Mouse (Mus musculus): ENCODE data around the gene Acaa1b. TPM values are rescaled to one million over a fixed set of nuclear protein-coding genes. Genes with fewer than 3 reads are reported as not detected.

The Acaa1b gene
- 1.8 and 2.3 TPM in 2 replicates for polyA plus RNA-seq (2012; rRNA removed)

GRCm38 (mm10) chr9:119156278-119157201 lies at the start of gene Acaa1b:
Gene Acaa1b, minus strand, starts transcription at chr9:119157093.

GRCm38 (mm10) chr9:119158861-119159260 lies 2.0 kb upstream of the Acaa1b start, which contains the start of gene Gm47289:
Gene Gm47289, plus strand, starts transcription at chr9:119159161.

GRCm38 (mm10) chr9:119101992-119102782 lies 54.7 kb downstream of the Acaa1b start, which contains the start of gene Dlec1:
Gene Dlec1, plus strand, starts transcription at chr9:119102478.

Other genes starting within 250 kb of the Acaa1b start
- gene Ctdspl, start 230.6 kb downstream of the Acaa1b start, polyA plus RNA-seq (2012; rRNA removed): 13.4 and 19.2 TPM in 2 replicates
- 6.8 and 13.2 TPM in 2 replicates for gene Vill, start 104.3 kb downstream of the Acaa1b start, polyA plus RNA-seq (2012; rRNA removed)
- 21.7 and 35.2 TPM in 2 replicates for gene Plcd1, start 63.6 kb downstream of the Acaa1b start, polyA plus RNA-seq (2012; rRNA removed)
- gene Dlec1, start 54.6 kb downstream of the Acaa1b start, polyA plus RNA-seq (2012; rRNA removed): 1.6 and 2.1 TPM in 2 replicates
- gene Gm47289, start 2.1 kb upstream of the Acaa1b start, polyA plus RNA-seq (2012; rRNA removed): not detected in 2 replicates
- gene Slc22a13, start 52.0 kb upstream of the Acaa1b start, polyA plus RNA-seq (2012; rRNA removed): 0.05 and 0.06 TPM in 2 replicates
- gene Oxsr1, start 165.3 kb upstream of the Acaa1b start, polyA plus RNA-seq (2012; rRNA removed): 47.6 and 51.5 TPM in 2 replicates
- gene Acaa1a, start 182.6 kb upstream of the Acaa1b start, polyA plus RNA-seq (2012; rRNA removed): 127 and 141 TPM in 2 replicates
- 4.7 and 6.6 TPM in 2 replicates for gene Myd88, start 184.3 kb upstream of the Acaa1b start, polyA plus RNA-seq (2012; rRNA removed)
- gene Xylb, start 200.3 kb upstream of the Acaa1b start, polyA plus RNA-seq (2012; rRNA removed): 7.5 and 7.7 TPM in 2 replicates
- gene Slc22a14, start 208.5 kb upstream of the Acaa1b start, polyA plus RNA-seq (2012; rRNA removed): 0.03 and 0.05 TPM in 2 replicates
- 21.0 and 21.5 TPM in 2 replicates for gene Acvr2b, start 245.0 kb upstream of the Acaa1b start, polyA plus RNA-seq (2012; rRNA removed)